Mouse (Mus musculus) left cerebral cortex, postnatal 25 days (tissue): ENCODE results near the gene Frem2. TPM values are rescaled to one million over a fixed set of nuclear protein-coding genes. Genes with fewer than 3 reads are reported as not detected.

ENCODE experiments used
- DNase-seq, 2 experiments: peaks; one replicate each; pipeline ENCODE4 v3.0.0; 2022; ENCODE audit warnings: low spot score in 2 of 2, mixed read lengths in 1 of 2
- intact Hi-C: fragments of 180-260 bp; cut with DNase I; formaldehyde crosslinking; loops from one replicate; pipeline ENCODE4 v1.15.1; 2025
- total RNA-seq, 2 experiments: library from RNA; stranded (reverse); gene quantifications; 2 replicates each; pipeline ENCODE4 v1.2.3; 2021

Gene Frem2
- total RNA-seq, 2 experiments from 2014 or later, result 1.4 to 1.5 TPM

- intact Hi-C loops, result no loop called here
These were observed 27.2 kb downstream of the Frem2 start for GRCm38 (mm10) chr3:53629966-53630365.

DNA sequence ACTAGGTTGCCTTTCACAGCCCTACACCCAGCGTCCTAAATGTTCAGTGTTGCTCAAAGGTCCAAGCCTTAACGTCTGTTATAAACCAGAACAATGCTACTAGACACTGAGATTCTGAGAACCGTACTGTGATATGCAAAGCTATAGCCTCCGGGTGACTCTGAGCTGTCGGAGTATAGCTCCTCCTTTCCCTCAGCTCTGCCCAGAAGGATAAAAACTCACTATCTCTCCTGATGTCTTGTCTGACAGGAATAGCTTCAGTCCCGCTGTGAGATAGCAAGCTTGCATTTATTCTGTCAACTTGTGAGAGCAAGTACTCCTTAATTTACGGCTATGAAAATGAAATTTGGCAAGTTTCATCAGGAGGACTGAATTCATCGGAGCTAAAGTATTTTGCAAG, 33.9 kb downstream of the Frem2 start:
- intact Hi-C loops, result no loop called here
- DNase-seq, result no peak

More at GRCm38 (mm10) chr3:53629966-53630365, 27.2 kb downstream of the Frem2 start:
- DNase-seq, result peak; percentile 13 to 53

GRCm38 (mm10) chr3:53620978-53621377, 36.2 kb downstream of the Frem2 start:
- DNase-seq, result no peak
- intact Hi-C loops, result no loop called here

DNA sequence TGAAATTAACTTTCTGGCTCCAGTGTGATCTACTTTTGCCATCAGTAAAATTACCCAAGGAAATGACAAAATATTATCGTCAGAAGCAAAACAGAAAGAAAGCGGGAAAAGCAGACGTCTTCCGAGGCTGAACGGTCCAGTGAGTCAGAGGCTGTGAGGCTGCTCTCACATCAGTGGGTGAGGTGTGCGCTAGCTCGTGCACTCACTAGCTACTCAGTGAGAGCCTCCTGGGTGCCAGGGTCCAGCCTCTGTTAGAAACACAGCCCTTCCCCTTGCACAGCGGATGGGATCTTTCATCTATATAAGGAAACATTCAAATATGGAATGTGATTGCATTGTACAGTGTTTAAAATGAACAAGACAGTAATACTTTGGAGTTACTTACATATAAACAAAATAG, 36.8 kb downstream of the Frem2 start:
- intact Hi-C loops, result no loop called here
- DNase-seq, result peak in 1 of 2 experiments; percentile 23

DNA sequence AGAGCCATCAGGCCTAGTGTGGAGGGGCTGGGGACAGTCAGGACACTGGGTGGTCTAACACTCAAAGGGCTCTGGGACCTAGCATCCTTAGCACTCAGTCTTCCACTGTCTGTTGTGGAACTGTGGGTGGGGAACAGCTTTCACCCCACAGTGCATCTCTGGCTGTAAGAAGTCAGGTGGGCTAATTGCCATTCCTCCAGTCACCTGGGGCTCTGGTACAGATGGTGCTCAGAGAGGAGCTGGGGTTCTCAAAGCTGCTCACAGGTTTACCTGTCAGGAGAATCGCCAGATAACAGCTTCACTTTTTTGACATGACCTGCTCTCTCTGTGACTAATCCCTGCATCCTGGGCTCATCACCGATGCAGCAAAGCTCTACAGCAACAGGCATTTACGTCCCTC, 46.0 kb downstream of the Frem2 start:
- no peak for DNase-seq
- intact Hi-C loops, result no loop called here

DNA sequence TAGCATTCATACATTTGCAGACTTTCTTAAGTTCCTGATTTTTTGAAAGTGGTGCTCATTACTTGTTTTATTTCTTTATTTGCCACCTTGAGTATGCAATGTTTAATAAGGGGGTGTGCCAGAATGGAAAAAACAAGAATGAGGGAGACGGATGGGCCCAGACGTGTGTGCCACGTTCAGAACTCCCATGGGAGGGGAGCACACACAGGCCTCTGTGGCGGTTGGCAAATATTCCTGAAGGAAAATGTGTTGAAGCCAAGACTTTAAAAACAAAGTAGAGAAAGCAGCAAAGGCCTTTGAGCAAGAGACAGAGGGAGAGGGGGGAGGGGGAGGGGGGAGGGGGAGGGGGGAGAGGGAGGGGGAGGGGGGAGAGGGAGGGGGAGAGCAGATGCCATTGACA, 47.3 kb downstream of the Frem2 start:
- intact Hi-C loops, result no loop called here
- no peak for DNase-seq

- intact Hi-C loops, result no loop called here
- no peak for DNase-seq
These were observed 57.0 kb downstream of the Frem2 start for GRCm38 (mm10) chr3:53600140-53600539.

DNA sequence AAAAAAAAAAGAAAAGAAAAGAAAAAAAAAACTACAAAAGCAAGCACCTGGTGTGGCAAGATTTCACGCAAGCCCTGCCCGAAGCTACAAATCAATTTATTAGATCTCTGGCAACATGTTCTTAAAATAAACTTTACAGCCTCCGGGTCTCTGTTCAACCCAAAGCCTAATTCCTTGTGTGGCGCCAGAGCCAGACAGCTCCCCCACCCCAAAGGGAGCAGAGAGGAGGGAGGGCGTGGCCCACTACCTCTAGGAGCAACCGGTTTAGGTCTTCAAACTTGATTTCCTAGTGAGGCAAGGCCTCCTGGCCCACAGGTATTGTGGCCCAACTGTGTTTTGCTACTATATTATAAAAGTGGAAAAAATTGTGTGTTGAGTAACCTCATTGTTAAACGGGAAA, 57.8 kb downstream of the Frem2 start:
- intact Hi-C loops, result no loop called here
- DNase-seq, result no peak

GRCm38 (mm10) chr3:53598153-53598800, 58.9 kb downstream of the Frem2 start:
- intact Hi-C loops, result no loop called here
- no peak for DNase-seq

DNA sequence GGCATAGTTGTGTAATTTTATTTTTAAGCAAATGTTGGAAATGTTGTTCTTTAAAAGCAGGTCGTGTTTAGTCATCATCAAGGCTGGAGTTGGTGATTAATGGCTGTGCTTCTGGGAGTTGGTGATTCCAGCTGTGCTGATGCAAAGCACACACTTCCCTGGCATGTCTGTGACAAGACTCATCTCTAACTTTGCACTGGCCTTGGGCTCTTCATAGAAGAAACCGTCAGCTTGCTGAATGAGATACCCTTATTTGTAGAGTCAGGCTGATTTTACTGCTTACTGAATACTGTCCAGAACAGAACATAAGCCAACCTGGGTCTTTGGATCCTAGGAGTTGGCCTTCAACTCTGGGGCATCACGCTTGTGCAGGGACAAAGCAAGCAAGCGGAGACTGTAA, 62.7 kb downstream of the Frem2 start:
- no peak for DNase-seq
- intact Hi-C loops, result loop anchor here (5.0 kb wide), 1 partner anchor 563 kb away; the partner anchor contains the start of gene Trpc4

DNA sequence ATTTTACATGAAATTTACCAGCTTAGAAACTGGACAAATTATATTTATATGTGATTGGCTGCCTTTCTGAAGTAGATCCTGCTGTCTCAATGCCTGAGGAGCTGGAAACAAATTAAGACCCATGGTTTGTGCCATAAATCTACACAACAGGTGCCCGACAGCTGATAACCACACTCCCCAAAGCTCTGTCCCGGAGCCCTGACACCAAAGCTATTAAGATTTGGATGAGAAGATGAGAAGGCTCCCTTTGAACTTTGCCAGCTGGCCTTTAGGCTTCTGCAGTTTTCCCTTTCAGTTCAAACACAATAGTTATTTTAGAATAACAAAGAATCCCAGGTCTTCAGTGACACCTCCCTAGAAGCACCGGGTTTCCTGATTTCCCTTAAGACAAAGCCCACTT, 63.4 kb downstream of the Frem2 start:
- intact Hi-C loops, result loop anchor here (5.0 kb wide), 1 partner anchor 564 kb away; the partner anchor contains the start of gene Trpc4
- DNase-seq, result no peak

DNA sequence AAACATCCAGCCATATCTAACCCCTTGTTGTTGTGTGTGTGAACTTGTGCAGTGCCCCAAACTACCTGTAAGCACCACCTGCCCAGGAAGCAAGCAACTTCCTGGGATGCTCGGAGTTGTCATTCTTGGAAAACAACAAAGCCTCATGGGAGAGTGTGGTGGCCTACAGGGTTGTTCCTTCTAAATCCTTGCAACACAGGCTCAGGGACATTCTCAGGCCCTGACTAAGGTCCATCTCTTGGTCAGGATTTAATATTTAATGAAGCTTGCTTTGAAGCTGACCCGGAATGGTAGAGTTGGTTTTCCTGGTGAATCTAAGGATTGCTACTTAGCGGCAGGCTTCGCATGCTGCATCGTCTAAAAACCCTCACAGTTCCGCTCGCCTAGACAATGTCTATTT, 65.1 kb downstream of the Frem2 start:
- intact Hi-C loops, result loop anchor here (5.0 kb wide), 1 partner anchor 565 kb away; the partner anchor contains the start of gene Trpc4
- DNase-seq, result no peak

GRCm38 (mm10) chr3:53590139-53590621, 67.0 kb downstream of the Frem2 start:
- peak; percentile 70 to 76 for DNase-seq
- intact Hi-C loops, result loop anchor here (2.0 to 5.0 kb wide), 3 partner anchors 65 to 567 kb away; partner anchors contain the start of gene Trpc4

GRCm38 (mm10) chr3:53583248-53583647, 73.9 kb downstream of the Frem2 start:
- no peak for DNase-seq
- intact Hi-C loops, result no loop called here

GRCm38 (mm10) chr3:53580596-53581254, 76.4 kb downstream of the Frem2 start:
- DNase-seq, result no peak
- intact Hi-C loops, result no loop called here

DNA sequence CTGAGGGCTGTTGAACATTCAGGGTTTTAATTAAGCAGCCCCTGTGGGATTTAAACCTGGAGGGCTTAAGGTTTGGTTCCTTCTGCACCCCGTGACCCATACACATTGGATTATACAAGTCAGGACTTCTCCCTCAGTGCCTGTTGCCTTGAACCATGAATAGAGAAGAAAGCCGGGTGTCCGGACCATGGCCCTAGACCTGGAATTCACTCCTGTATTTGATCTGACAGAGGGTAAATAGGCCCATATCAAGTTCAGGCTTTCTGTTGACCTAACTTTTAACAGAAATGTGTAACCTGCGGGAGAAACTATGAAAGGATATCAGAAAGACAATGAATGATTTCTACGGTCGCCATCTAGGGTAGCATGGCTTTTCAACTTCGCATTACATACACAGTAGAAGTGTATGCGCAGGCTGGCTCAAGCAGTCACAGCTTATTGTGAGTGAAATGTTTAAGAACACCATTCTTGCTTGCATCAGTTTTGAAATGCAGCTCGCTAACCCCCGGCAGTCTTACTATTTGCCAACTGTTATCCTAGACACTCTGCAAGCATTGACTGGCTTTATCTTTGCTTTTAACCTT, 77.9 kb downstream of the Frem2 start:
- DNase-seq, result no peak
- intact Hi-C loops, result no loop called here

DNA sequence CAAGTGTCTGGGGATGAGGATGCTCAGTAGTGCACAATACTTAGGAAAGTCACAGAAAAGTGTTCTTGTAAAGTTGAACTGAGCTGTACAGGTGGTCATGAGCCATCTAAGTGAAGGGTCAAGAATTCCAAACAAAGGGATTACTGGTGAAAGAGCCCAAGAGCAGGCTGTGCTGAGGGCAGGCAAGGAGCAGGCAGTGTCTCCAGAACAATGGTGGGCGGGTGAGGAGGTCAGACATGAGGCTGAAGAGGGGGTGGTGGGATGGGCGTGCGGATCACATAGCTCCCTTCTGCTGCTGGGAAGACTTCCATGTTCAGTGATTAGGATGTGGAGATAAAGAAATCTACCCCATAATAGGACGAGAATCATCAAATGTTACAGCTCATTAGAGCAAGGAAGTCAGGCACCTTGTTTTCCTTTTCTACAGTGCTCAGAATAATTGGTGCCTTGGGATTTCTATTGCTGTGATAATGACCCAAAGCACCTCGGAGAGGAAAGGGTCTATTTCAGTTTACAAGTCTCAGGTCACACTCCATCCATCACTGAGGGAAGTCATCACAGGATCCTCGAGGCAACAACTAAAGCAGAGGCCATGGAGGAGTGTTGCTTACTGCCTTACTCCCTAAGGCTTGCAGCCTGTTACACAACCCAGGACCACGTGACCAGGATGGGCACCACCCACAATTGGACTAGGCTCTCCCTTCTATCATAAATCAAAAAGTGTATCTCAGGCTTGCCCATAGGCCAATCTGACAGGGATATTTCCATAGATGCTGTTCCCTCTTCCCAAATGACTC, 80.6 kb downstream of the Frem2 start:
- intact Hi-C loops, result no loop called here
- no peak for DNase-seq

- intact Hi-C loops, result no loop called here
- no peak for DNase-seq
These were observed 83.0 kb downstream of the Frem2 start for GRCm38 (mm10) chr3:53574123-53574522.

DNA sequence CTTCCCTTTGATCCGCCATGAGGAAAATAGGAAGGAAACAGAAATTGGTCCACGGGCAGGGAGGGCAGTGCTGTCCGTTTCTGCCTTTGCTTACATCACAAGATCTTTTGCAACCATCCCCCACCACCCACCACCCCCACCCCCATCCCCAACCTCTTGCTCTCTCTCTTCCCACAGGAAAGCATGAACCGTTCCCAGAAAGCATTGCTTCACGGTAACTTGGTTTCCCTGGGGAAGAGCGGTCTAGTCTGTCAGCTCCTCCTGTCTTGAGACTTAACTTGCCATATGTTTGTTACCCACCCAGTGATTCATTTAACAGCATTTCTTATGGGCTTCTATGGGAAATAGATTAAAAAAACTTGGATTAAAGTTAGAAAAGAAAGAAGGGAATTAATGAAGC, 85.5 kb downstream of the Frem2 start:
- intact Hi-C loops, result no loop called here

DNA sequence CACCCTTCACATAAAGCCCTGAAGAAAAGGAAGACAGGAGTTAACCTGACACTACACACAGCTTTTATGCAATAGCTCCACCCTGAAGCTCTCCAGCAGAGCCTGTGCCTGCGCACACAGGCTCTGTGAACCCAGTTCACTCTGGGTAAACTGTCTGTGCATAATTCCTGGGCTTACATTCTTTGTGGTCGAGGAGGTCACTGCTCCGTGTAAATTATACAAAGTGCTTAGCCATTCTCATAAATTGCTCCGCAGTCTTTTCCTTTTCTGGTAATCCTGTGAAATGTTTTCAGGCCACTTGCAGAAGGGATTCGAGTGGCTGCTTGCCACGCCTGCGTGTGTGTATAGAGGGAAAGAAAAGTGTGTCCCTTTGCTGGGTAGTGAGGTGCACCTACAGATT, 92.6 kb downstream of the Frem2 start:
- DNase-seq, result peak in 1 of 2 experiments; percentile 4
- intact Hi-C loops, result no loop called here

More for the DNA sequence above, 85.5 kb downstream of the Frem2 start:
- no peak for DNase-seq
